Mouse (Mus musculus): ENCODE measurements around the gene Stox2.

Stox2 gene

DNA sequence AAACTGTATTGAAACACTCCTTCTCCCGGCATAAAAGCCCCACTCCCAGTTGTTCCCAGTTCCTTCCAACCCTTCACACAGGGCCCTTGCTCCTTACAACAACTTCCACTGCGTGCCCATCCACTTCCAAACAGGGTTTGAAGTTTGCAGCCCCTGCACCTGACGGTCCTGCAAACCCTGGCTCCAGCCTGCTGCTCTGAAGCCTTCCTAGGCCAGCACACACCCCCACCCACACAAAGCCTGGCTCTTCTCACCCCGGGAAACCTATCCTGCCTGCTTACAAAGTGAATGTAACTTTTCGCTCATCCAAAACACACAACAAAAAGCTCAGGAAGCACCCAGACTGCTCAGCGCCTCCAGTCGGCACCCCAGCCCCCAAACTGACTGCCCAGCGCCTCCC is 37.1 kb downstream of the Stox2 start:
- DNase-seq (ENCODE audit: low spot score in 2 of 2), result no peak

DNA sequence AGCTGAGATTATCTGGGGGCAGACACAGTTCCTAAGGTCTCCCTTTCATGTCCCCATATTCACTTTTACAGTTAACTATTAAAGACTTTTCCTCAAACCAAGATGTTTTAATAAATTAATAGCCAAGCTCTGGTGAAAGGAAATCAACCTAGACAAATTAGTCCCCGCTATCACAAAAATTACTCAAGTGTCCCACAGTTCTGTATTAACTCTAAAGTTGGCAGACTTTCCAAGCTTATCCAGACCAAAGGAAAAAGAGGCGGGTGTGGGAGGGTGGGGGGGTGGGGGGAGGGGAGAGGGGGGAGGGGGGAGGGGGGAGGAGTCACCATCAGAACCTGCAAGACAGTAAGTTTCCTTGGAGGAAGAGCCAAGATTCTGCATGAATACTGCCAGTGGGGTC is 41.3 kb downstream of the Stox2 start:
- no peak for DNase-seq (ENCODE audit: low spot score in 2 of 2)

DNA sequence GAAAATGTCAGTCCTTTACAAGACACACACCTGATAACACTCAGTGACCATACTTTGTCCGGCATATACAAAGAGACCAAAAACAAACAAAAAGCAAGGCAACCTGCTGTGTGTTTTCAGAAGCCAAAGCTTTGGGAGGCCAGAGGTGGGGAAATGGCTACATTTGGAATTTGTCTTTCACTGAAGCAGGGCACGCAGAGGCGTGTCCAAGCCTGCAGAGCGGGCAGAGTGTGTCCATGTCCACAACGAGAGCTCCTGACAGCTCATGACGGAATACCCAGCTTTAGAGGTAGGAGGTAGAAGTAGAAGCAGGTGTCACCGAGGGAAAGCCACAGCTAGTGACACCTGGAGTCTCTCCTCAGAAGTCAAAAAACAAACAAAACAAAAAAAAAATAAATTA is 53.2 kb downstream of the Stox2 start:
- no peak for DNase-seq (ENCODE audit: low spot score in 2 of 2)

DNA sequence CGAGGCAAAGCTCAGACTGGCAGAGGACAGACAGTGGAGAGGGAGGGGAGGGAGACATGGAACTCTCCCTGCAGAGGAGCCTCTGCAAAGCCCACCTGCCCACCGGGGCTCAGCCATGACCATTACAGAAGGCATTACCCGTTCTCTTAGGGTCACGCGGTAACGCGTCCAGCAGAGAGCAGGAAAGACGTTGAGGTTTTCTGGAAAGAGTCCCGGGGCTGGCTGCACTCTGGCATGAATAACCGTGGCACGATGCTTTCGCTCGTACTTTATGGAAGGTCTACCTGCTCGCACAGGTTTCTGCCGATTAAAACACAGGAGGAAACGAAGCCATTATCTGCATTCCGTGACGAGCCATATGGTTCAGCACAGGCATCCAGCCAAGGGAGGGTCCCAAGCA is 53.9 kb downstream of the Stox2 start:
- no peak for DNase-seq (ENCODE audit: low spot score in 2 of 2)

DNA sequence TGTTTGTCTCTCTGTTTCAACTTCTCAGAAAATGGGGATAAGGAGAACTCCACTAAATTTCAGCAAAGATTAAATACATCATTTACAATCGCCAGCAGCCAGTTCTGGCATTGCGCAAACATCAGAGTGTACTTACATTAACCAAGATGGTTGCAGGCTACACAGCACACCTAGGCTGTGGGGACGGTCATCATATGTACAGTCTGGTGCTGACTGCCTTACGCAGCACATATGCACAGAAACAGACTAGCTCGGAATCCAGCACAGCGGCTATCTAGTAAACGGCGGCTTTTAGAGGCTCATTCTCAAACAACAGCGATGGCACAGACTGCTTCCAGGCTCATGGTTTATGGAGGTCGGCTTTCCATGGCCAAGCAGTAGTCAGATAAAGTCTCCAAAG is 54.3 kb downstream of the Stox2 start:
- DNase-seq (ENCODE audit: low spot score in 2 of 2), result no peak

DNA sequence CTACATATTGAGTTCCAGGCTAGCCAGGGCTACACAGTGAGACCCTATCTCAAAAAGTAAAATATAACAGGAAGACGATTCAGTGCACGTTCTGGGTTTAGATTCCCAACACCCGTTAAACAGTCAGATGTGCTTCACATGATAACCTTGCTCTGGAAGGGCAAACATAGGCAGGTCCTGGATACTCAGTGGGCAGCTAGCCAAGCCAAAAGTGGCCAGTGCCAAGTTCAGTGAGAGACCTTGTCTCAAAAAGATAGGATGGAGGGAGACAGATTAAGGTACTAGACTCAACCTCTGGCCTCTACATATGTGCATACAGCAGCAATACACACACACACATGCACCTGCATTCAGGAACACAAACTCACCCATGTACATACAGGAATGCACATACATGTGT is 56.7 kb downstream of the Stox2 start:
- no peak for DNase-seq (ENCODE audit: low spot score in 2 of 2)

DNA sequence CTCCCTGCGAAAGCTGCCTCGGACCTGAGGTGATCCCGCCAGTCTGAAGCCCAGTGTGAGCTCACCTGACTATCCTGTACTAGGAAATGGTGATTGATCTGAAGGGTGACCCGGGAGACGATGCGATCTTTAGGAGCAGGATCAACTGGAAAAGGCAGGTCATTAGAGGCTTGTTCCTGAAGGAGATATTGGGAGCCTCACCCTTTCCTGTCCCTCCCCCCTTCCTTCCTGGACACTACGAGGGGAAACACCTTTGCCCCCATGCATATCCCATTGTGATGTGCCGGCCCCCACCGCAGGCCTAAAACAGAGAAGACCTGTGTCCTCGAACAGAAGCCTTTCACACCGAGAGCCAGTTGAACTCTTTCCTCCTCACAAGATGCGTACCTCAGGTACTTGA is 58.0 kb downstream of the Stox2 start:
- no peak for DNase-seq (ENCODE audit: low spot score in 2 of 2)

DNA sequence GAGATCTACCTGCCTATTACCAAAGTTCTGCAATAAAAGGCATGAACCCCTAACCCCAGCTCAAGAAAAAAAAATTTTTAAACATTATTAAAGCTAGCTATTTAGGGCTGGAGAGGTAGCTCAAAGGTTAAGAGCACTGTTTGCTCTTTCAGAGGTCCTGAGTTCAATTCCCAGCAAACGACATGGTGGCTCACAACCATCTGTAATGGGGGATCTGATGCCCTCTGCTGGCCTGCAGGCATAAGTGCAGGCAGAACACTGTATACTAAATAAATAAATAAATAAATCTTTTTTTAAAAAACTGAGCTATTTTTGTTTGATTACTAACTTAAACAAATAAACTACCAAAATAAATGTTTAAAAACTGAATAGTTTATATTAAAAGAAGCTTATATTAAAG is 60.4 kb downstream of the Stox2 start:
- DNase-seq (ENCODE audit: low spot score in 2 of 2), result no peak

DNA sequence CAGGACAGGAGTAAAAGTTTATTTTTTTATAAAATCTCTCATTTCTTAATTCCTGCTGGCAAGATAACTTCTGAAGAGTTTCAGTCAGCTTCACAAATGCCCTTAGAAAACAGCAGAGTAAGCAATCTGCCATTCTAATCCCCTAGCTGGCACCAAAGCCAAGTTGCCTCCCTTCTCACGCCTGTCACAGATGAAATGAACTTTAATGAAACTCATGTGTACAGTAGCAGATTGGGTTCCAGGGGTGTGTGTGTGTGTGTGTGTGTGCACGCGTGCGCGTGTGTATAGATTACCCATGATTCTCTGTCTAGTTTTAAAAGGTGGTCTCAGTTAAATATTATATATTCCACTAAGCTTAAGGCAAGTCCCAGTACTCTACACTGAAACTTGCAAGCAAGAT is 62.0 kb downstream of the Stox2 start:
- no peak for DNase-seq (ENCODE audit: low spot score in 2 of 2)

DNA sequence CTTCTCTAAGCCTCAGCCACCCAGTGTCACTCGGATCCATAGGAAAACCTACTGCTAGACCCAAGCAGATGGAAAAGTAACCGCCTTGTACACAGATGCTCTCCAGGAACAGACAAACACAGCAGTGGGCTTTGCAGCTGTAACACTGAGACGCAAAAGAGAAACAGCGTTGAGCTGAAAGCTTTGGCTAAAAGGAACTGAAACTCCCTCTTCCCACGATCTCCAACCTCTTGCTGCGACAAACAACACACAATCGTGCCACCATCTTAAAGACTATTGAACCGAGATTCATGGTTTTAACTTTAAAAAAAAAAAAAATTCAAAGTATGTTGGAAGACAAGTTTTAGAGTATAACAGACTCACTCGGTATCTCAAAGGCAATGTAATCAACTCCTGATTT is 62.5 kb downstream of the Stox2 start:
- DNase-seq (ENCODE audit: low spot score in 2 of 2), result no peak

DNA sequence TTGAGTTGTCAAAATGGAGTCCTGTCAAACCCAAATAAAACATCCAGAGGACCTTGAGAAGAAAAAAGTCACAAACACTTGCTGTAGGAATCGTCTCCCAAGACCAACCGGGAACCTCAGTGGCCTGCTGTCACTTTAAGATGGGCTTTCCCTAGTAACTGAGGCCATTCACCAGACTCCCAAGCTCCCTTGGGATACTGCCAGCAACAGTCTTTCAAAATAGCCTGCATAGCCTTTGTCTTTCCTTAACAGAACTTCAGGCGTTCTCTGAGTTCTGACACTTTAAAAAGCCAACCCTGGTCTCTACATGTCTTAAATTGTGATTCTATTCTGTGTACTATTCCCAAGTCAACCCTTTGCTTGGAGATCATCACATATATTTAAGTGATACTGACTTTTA is 64.9 kb downstream of the Stox2 start:
- no peak for DNase-seq (ENCODE audit: low spot score in 2 of 2)

DNA sequence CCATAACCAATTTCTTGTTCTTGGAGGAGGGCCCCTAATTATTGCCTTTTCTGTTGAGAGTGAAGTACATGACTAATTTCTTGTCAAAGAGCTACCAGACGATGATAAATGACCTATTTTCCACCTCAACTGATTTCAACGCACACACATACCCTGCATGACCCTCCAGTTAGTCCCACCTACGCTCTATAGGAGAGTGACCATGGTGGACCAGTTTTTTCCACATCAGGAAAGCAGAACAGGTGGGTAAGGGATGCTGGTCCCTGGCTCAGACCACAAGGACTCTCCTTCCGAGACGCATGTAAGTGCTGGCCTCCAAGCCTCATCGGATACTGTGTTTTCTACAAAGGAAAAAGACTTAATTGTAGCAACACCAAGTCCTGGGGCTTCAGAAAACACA is 65.4 kb downstream of the Stox2 start:
- no peak for DNase-seq (ENCODE audit: low spot score in 2 of 2)

DNA sequence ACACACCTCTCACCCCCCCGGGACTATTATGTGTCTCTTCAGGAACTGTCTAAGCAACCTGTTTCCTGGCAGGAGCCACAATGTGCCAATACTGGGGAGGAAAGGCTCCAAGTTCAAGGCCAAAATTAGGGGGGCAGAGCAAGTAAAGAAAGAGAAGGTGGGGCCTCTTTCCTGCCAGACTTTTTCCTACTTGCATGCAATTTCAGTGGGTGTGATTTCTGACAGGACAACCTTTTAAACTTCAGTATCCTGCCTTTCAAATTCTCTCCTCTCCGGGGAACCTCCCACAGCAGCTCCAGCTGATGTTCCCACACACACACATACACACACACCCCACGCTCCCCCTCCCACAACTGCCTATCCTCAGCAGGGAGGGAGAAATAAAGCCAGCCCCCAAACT is 66.1 kb downstream of the Stox2 start:
- no peak for DNase-seq (ENCODE audit: low spot score in 2 of 2)

DNA sequence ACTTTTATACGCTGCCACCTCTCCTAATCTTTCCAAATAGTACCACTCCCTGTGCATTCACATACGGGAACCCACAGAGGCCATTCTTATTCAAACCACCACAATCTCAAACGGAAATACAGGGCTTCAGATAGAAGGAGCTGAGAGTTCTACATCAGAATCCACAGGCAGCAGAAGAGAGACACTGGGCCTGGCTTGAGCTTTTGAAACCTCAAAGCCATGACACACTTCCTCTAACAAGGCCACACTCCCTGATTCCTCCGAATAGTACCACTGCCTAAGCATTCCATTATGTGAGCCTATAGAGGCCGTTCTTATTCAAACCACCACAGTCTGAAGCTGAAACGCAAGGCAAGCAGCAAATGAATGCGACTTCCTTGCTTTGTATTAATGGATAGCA is 69.5 kb downstream of the Stox2 start:
- no peak for DNase-seq (ENCODE audit: low spot score in 2 of 2)

DNA sequence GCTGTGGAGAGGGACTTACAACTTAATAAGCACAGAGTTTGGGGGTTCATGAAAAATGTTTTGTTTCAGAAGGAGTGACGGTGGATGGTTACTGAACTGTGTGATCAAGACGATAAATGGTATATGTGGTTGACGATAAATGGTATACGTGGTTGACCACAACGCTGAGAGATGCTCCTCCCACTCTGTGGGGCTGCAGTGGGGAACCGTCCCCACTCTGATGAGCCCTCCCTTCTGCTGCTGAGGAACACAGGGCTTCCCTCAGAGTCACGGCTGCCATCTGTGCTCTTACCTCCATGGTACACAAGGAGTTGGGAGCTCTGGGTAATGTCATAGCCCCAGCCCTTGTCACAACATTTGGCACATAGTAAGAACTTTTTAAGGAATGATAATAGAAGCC is 72.4 kb downstream of the Stox2 start:
- no peak for DNase-seq (ENCODE audit: low spot score in 2 of 2)

DNA sequence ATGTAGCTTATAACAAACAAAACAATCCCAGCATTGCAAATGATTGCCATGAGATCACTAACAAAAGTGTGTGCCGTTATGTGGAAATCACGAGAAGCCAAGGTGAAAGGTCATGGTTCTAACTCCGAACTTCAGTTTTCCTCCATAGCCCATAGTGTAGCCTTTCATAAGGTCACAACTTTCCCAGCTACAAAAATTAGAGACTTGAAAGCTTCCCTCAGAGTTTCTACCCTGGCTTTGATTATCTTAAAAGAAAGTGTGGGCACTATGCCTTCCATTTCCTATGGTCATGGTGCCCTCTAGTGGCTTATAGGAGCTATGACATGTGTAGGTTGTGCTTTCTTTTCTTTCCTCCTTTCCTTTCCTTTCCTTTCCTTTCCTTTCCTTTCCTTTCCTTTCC is 74.6 kb downstream of the Stox2 start:
- DNase-seq (ENCODE audit: low spot score in 2 of 2), result no peak

DNA sequence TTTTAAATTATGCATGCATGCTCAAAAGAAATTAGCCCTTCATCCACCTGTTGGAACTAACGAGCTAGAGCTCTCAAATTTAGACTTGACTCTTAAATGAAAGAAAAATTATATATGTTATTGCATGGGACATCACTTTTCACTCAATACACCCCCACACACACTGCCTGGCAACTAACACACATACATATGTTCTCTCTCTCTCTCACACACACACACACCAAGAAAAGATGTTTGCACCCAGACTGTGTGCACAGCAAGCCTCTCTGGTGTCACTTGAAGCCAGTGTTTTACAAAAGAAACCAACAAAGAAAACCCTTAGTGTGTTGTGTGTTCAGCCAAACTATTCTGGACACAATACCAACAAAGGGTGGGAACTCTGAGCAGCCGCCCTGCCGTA is 75.1 kb downstream of the Stox2 start:
- DNase-seq (ENCODE audit: low spot score in 2 of 2), result no peak

DNA sequence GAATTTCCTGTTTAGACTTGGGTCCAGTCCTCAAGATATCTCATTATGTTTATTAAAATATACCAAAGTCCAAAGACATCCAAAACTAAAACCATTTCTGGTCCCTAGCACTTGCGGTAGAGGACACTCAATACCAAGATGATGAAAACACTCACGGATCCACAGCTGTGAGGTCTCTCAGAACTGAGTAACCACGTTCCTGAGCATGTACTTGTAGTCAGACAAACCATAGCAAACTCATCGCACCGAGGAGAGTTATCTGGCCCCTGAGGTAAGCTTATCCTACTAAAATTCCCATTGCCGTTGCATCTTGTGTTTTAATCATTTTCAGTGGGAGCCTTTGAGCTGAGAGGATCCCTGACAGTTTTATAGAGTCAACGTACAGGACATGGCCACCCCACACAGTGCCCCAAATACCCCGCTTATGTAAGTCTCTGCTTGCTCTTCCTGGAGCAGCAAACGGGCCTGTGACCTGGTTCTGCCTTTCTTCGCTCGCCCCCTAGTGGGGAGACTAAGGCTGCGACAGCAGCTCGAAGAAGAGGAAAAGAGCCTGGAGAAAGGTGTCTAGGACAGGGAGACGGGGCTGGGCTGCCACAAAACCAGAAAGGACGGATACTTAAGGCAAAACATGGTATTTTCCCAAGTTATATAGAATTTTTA is 75.6 kb downstream of the Stox2 start:
- peak; percentile 74 to 80 for DNase-seq (ENCODE audit: low spot score in 2 of 2)

DNA sequence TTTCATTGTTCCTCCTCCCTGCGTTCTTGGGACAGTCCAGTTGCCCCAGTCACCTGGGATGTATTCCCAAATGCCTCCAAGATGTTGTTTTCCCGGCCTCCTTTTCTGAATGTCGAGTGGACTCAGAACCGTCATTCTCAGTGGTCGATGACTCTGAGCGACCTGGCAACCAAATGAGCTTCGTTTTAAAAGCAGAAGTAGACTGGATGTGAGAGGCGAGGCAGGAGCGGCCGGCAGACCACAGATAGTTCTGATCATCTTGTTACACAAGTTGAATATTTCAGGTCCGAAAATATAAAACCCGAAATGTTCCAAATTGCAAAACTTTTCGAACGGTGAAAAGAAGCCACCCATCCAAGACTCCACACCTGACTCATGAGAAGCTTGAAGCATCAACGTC is 76.2 kb downstream of the Stox2 start:
- no peak for DNase-seq (ENCODE audit: low spot score in 2 of 2)

DNA sequence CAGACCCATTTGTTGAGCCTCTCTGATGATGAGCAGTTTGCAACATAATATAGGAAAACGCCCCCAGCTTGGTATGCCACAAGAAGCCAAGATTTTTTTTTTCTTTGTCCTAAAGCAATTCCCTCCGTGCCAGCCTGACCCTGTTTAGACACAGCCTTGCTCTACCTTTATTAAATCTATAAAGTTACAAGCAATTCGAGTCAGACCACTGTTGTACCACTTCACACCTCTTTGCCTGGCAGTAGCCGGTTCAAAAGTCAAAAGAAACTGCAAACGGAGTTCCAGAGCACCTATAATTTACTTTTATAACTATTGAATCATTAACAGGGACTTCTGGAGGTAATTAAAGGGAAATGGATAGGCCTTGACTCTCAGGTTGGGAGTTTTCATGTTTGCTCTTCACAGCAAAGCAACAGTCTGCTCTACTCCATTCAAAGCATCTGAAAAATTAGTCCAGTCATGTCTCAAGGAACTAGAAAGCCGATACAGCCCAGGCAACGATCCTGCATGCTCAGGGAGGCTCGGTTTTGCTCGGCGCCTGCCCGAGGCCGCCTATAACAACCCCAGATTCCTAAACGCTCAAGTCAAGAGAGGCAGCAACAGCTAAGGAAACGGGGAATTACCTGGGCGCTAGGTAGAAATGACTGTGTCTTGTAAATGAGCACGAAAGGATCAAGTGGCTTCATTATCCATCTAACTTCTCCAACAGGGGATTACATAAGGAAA is 77.0 kb downstream of the Stox2 start:
- no peak for DNase-seq (ENCODE audit: low spot score in 2 of 2)

DNA sequence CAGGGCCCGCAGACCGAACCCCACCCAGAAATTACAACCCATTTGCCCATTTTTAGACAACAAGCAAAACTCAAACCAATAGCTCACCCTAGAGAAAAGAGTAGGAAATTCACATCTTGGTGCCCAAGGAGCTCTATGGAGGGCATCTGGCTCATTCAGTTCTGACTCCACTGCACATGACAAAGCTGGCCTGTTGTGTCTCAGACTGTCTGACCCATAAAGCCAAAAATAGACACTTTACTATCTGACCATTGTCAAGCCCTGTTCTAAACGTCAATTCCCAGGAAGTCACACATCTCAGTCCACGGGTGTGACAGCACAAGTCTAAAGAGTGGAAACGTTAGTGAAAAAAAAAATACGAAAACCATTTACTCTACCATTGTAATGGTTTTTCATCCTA is 79.1 kb downstream of the Stox2 start:
- no peak for DNase-seq (ENCODE audit: low spot score in 2 of 2)

DNA sequence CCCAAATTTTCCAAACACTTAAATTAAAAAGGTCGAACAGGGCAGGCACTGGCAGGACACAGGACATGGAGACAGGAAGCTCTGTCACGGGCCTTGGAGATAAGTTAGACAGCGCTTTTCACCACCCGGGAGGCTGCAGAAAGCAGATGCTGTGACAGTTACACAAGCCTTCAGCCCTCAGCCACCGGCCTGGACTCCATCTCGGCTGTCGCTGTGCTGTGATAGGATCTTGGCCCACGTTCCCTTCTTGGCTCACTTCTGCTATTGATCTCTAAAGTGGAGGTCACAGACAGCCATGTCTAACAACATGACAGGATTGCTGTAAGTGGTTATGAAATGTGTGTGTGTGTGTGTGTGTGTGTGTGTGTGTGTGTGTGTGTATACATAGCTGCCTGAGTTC is 82.9 kb downstream of the Stox2 start:
- no peak for DNase-seq (ENCODE audit: low spot score in 2 of 2)

DNA sequence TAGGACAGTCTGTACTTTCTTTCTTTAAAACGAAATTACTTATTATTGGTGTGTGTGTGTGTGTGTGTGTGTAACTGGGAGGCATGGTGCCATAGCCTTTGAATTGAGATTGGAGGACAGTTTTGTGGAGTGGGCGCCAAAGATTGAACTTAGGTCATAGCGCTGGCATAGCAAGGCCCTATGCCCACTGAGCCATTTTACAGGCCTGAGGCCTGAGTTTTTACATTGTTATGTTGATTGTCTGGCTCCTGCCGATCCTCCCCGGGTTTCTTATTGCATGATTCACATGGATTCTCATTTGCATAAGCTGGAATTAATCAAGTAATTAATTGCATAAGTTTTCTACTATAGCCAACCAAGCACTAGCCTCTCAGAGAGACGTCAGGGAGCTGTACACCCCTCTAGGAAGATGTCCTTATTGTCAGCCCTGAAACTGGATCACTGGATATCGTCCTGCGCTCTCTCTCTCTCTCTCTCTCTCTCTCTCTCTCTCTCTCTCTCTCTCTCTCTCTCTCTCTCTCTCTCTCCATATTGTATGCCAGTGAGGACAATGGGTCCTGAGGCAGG is 90.7 kb downstream of the Stox2 start:
- no peak for DNase-seq (ENCODE audit: low spot score in 2 of 2)
